Mouse (Mus musculus) heart, adult 2 months (tissue): ENCODE results near the gene Tktl1.

Experiments used
- CTCF ChIP-seq: fragments of 200-600 bp; IDR thresholded peaks from 2 replicates; pipeline ENCODE4 v1.8.1; 2022; ENCODE audit warnings: antibody characterized with exemption, mild to moderate bottlenecking, moderate library complexity
- EP300 ChIP-seq: fragments of 200-500 bp; IDR thresholded peaks from 2 replicates; pipeline ENCODE4 v1.6.1; 2011; ENCODE audit warnings: low read depth, low read length, control low read depth; ENCODE audit not compliant: insufficient read depth
- POLR2A ChIP-seq: fragments of 200-500 bp; IDR thresholded peaks from 2 replicates; pipeline ENCODE4 v1.6.1; 2011; ENCODE audit warnings: mild to moderate bottlenecking, low read depth, low read length, control low read depth; ENCODE audit not compliant: insufficient read depth

DNA sequence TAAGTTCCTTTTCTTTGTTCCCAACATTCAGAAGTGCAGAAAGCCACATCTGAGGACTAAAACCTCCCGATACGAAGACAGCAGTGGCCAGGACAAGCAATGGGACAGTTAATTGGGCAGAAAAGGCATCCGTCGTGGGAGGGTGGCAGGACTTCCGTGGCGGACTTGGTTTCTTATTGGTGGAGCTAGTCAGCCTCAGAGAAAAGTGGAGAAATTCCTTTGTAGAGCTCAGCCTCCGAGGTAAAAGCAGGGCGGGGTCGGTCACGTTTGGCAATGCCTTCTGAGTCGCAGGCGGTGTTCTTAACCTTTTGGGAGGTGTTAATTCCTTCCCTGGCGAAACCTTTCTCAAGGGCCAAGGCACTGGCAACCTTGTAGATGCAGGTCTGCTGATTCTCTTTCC, 42.4 kb downstream of the Tktl1 start:
- no peak for TF ChIP-seq CTCF
- no peak for TF ChIP-seq EP300
- TF ChIP-seq POLR2A = no peak
